Mouse (Mus musculus) liver, embryonic 15.5 days (tissue): ENCODE data around the gene Bri3. TPM values are rescaled to one million over a fixed set of nuclear protein-coding genes. Genes with fewer than 3 reads are reported as not detected.
A peak's percentile ranks its signal among the peaks of the same experiment; 100 is the strongest.

Experiments
- ATAC-seq: fragments of 200-750 bp; cut with Nextera tagmentation; 2 replicates; pipeline ENCODE4 v1.8.0; 2017; ENCODE audit warnings: moderate number of reproducible peaks, mild to moderate bottlenecking, moderate library complexity; ENCODE audit not compliant: insufficient read depth
- H3K27ac ChIP-seq: fragments of 300-500 bp; sonication (generic); replicated peaks from 2 replicates; pipeline ENCODE4 v1.5.1; 2015; ENCODE audit warnings: mild to moderate bottlenecking, inconsistent platforms
- H3K27me3 ChIP-seq: fragments of 300-500 bp; sonication (generic); 2 replicates; pipeline ENCODE4 v1.6.1; 2015; ENCODE audit warnings: mild to moderate bottlenecking, inconsistent platforms
- H3K36me3 ChIP-seq: fragments of 300-500 bp; sonication (generic); replicated peaks from 2 replicates; pipeline ENCODE4 v1.6.1; 2015; ENCODE audit warnings: moderate library complexity, mild to moderate bottlenecking, inconsistent platforms
- H3K4me1 ChIP-seq: fragments of 300-500 bp; sonication (generic); replicated peaks from 2 replicates; pipeline ENCODE4 v1.6.1; 2015; ENCODE audit warnings: inconsistent platforms
- H3K4me2 ChIP-seq: fragments of 300-500 bp; sonication (generic); 2 replicates; pipeline ENCODE4 v1.6.1; 2015; ENCODE audit warnings: moderate library complexity, mild to moderate bottlenecking, inconsistent platforms
- H3K4me3 ChIP-seq: fragments of 300-500 bp; sonication (generic); replicated peaks from 2 replicates; pipeline ENCODE4 v1.5.1; 2015; ENCODE audit warnings: mild to moderate bottlenecking, inconsistent platforms
- H3K9ac ChIP-seq: fragments of 300-500 bp; sonication (generic); 2 replicates; pipeline ENCODE4 v1.6.1; 2015; ENCODE audit warnings: moderate library complexity, mild to moderate bottlenecking, inconsistent platforms
- H3K9me3 ChIP-seq: fragments of 300-500 bp; sonication (generic); replicated peaks from 2 replicates; pipeline ENCODE4 v1.6.1; 2016; ENCODE audit warnings: inconsistent platforms
- WGBS: fragments of 180-500 bp; shearing (Covaris S2); methylation state at CpG from one replicate; pipeline ENCODE4 v1.1.7; 2015; ENCODE audit warnings: mixed read lengths; ENCODE audit not compliant: insufficient replicate concordance; 5-methylcytosine and 5-hydroxymethylcytosine counted together
- polyA plus RNA-seq: library from polyadenylated mRNA; unstranded; fragments of >200 nt; fragmentation: Nextera tagmentation; extraction: Ambion mirVana; gene quantifications from 2 replicates; pipeline ENCODE4 v1.2.1, GENCODE M21; 2015

The Bri3 gene
- polyA plus RNA-seq, 1 experiment from 2014 or later = 20.3 TPM

DNA sequence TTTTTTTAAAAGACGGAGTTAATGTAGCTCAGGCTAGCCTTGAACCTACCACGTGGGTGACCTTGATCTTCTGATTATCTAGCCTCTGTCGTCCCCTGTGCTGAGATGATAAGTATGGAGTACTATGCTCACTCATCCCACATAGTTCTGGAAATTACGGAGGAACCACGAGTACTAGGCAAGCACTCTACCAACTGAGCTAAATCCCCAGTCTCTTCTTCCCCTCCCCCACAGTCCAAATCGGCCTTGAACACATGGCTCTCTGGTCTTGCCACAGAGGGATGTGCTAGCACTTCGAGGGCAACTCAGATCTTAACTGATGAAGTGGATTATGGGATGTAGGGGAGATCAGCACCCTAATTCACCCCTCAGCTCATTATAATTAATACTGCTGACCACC is 26.2 kb upstream of the Bri3 start:
- H3K4me1 ChIP-seq = peaks cover 6% of the 10 kb centered on the region
- 43% methylated on average over 7 of the region's 7 CpGs for WGBS
- no peak for ATAC-seq

DNA sequence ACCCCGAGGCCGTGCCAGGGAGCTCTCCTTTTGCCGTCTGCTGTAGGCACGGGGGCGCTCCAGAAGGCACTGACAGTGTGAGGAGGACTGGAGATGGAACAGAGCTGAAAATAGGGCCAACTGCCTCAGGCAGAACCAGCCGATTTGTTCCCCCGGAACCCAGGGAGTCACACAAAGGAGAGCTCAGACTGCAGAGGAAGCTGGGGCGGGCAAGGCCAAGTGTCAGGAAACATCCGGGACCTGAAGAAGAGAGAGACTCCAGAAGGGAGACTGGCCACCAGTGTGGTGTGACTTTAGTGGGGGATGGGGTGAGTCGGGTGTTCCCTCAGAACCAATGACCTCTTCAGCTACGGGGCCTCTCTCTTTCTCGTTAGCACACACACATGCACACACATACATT is 24.9 kb upstream of the Bri3 start:
- WGBS = 49% methylated on average over 12 of the region's 12 CpGs
- Histone ChIP-seq H3K4me3 (no peak overlapping the region), H3K4me2 (no peak overlapping the region), H3K4me1 (peaks cover 19% of the 10 kb centered on the region), H3K27ac (no peak overlapping the region), H3K27me3 (no peaks in the 10 kb centered on the region), H3K36me3 (no peaks in the 10 kb centered on the region), H3K9me3 (no peaks in the 10 kb centered on the region), H3K9ac (no peak overlapping the region)
- no peak for ATAC-seq

More for the DNA sequence above, 26.2 kb upstream of the Bri3 start:
- Histone ChIP-seq H3K36me3 (no peaks in the 10 kb centered on the region), H3K27ac (no peak overlapping the region), H3K27me3 (no peaks in the 10 kb centered on the region), H3K4me3 (no peak overlapping the region), H3K4me2 (no peak overlapping the region), H3K9me3 (no peaks in the 10 kb centered on the region), H3K9ac (no peak overlapping the region)

DNA sequence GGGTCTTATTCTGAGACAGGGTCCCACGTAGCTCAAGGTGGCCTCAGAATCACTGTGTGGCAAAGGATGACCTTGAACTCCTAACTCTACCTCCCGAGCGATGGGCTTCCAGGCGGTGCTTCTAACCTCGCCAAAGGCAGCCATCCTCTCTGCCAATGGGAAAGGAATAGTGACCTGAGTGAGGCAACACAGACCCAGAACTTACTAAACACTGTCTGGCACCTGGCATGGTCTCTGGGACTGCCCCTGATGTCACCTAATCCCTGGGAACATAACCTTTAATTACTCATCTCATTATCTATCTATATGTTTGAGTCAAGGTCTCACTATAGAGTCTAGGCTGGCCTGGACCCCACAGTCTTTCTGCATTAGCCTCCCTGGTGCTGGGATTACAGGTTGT is 24.3 kb upstream of the Bri3 start:
- Histone ChIP-seq H3K27ac (no peak overlapping the region), H3K9ac (no peak overlapping the region), H3K36me3 (no peaks in the 10 kb centered on the region), H3K4me3 (no peak overlapping the region), H3K4me1 (peaks cover 22% of the 10 kb centered on the region), H3K9me3 (no peaks in the 10 kb centered on the region), H3K4me2 (no peak overlapping the region), H3K27me3 (no peaks in the 10 kb centered on the region)
- WGBS = 66% methylated on average over 5 of the region's 5 CpGs
- ATAC-seq = no peak

DNA sequence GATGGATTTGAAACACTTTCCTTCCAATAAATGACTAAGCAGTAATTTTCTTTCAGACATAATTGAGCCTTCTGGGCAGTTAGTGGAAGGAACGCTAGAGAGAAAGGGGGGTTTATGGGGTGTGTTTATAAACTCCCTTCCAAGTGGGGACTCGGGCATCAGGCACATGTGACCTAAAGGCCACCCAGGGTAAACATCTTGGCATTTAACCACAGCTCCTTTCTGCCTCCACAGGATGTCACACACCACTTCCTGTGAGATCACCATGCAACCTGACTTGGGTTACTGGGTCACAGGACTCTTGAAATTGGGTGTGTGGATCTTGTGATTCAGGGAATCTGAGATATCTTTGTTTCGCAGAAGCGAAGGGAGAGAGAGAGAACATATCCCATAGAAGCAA is 22.9 kb upstream of the Bri3 start:
- ATAC-seq = no peak
- 39% methylated on average over 4 of the region's 4 CpGs for WGBS
- Histone ChIP-seq H3K4me2 (no peak overlapping the region), H3K9ac (no peak overlapping the region), H3K27me3 (no peaks in the 10 kb centered on the region), H3K4me3 (no peak overlapping the region), H3K9me3 (no peaks in the 10 kb centered on the region), H3K27ac (no peak overlapping the region), H3K4me1 (peaks cover 22% of the 10 kb centered on the region), H3K36me3 (no peaks in the 10 kb centered on the region)

DNA sequence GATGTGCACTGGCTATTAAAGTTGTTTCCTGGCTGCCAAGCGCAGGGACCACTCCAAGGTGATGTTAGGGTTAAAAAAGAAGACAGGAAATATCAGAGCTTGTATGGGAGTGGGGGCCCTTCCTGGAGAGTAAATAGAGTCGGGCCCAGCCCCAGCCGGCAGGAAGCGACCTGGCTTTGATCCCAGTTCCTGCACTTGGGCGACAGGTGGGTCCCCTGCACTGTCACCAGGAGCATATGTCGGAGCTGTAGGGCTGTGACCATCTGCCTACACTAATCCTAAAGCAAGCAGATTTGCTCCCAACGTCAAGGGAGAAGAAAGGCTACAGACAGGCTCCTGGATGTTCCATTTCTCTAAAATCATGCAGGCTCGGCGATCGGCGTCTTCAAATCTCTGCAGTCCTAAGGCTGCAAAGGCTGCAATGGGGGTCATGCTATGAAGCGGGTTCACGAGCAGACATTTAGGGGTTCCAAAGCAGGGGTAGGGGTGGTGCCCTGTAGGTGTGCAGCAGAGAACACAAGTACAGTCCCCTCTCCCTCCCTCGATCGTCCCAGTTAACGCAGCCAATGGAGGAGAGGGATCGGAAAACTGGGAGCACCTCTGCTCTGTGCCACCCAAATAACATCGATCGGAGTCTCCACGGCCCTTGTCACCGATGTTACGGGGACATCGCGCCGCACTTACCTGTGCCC is 21.3 kb upstream of the Bri3 start:
- H3K4me2 ChIP-seq = peak overlapping the region; percentile 93
- H3K36me3 ChIP-seq = no peaks in the 10 kb centered on the region
- H3K27ac ChIP-seq = peak overlapping the region; percentile 38; the same call in 1 of the 2 replicates
- peaks cover 22% of the 10 kb centered on the region for H3K4me1 ChIP-seq
- ATAC-seq = no peak; the same call in none of the 2 replicates
- peak overlapping the region; percentile 68 for H3K9ac ChIP-seq
- peak overlapping the region; percentile 70 for H3K4me3 ChIP-seq
- no peaks in the 10 kb centered on the region for H3K9me3 ChIP-seq
- WGBS = 3% methylated on average over 25 of the region's 25 CpGs
- H3K27me3 ChIP-seq = no peaks in the 10 kb centered on the region

DNA sequence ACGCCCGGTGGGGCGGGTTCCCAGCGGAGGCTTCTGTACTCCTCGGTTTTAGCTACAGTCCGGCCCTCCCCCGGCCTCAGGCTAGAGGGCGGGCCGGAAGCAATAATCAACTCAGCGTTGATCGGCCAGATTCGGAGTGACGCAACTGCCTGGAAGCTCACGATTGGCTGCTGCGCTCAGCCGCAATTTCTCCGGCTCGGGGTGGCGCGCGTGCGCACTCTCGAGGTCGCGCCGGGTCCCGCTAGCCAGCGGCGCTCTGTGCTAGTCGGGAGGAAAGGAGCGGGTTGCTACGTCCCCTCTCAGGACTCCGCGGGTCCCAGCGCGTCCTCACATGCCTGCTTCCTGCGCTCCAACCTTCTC is 20.8 kb upstream of the Bri3 start, which contains the start of gene Tecpr1:
Gene Tecpr1 (minus strand): TSS at position 113 of the 360 bp plus-strand sequence.
- no peaks in the 10 kb centered on the region for H3K36me3 ChIP-seq
- under 1% methylated on average over 37 of the region's 37 CpGs for WGBS
- peak within 1 kb of the TSS; percentile 39; the same call in 1 of the 2 replicates for H3K27ac ChIP-seq
- H3K4me3 ChIP-seq = peak within 1 kb of the TSS; percentile 70
- H3K4me1 ChIP-seq = peaks cover 22% of the 10 kb centered on the region
- H3K9me3 ChIP-seq = no peaks in the 10 kb centered on the region
- peak within 1 kb of the TSS; percentile 93 for H3K4me2 ChIP-seq
- H3K27me3 ChIP-seq = no peaks in the 10 kb centered on the region
- H3K9ac ChIP-seq = peak within 1 kb of the TSS; percentile 68
- peak; percentile 95 for ATAC-seq

DNA sequence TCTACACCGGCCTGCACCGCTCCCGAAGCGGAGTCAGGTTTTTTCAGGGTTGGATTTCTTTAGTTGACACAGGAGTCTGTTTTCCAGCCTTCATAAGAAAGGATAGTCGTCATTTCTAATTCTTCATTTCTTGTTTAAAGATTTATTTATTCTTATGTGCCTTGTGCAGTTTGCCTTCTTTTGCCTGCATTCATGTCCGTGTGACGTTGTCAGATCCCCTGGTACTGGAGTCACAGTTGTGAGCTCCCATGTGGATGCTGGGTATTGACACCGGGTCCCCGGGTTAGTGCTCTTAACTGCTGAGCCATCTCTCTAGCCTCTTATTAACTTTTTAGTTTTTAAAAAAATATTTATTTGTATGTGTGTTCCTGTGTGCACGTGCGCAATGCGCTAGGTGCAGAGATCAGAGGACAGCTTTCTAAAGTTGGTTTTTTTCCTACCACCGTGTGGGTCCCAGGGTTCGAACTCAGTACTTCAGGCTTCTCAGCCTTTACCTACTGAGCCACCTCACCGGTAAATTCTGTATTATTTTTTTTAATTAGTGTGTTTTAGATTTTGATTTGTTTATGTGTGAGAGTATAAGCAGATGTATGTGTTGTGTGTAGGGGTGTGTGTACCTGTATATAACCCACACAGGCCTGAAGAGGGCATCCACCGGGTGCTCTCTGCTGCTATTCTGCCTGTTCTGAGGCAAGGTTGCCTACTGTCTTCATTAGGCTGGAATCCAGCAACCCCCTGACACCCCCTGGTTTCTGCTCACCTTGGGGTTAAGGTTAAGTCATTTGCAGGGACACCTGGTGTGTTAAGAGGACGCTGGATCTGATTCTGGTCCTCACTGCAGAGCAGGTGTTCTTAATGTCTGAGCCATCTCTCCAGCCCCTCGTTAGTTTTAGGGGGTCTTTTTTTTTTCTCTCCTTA is 20.1 kb upstream of the Bri3 start:
- Histone ChIP-seq H3K9ac (peak overlapping the region; percentile 61), H3K4me2 (peak overlapping the region; percentile 93), H3K4me3 (peak overlapping the region; percentile 70), H3K27ac (0 out of 2 replicates have a peak overlapping the region, but pooled peaks have one; percentile 39), H3K27me3 (no peaks in the 10 kb centered on the region), H3K4me1 (peaks cover 22% of the 10 kb centered on the region), H3K36me3 (no peaks in the 10 kb centered on the region), H3K9me3 (no peaks in the 10 kb centered on the region)
- peak; percentile 23; the same call in 1 of the 2 replicates for ATAC-seq
- WGBS = 24% methylated on average over 18 of the region's 18 CpGs

DNA sequence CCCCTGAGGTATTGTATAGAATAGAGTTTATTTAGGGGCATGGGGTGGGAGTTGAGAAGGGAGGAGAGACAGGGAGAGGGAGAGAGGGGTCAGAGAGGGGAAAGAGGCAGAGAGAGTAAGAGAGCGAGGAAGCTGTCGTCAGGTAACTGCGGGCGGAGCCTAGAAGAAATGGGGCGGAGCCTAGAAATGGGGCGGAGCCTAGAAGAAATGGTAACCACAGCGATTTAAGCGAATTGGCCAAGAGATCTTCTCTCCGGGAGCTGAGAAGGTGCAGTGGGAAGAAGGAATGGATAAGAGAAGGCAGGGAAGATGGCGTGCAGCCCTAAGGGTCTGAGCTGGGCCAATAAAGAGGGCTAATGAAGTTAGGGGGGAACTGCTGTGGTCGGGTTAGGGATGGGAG is 18.0 kb upstream of the Bri3 start:
- Histone ChIP-seq H3K27me3 (no peaks in the 10 kb centered on the region), H3K4me2 (no peak overlapping the region), H3K4me1 (peaks cover 22% of the 10 kb centered on the region), H3K9me3 (no peaks in the 10 kb centered on the region), H3K4me3 (no peak overlapping the region), H3K36me3 (no peaks in the 10 kb centered on the region), H3K27ac (no peak overlapping the region), H3K9ac (no peak overlapping the region)
- 28% methylated on average over 11 of the region's 11 CpGs for WGBS
- no peak for ATAC-seq

DNA sequence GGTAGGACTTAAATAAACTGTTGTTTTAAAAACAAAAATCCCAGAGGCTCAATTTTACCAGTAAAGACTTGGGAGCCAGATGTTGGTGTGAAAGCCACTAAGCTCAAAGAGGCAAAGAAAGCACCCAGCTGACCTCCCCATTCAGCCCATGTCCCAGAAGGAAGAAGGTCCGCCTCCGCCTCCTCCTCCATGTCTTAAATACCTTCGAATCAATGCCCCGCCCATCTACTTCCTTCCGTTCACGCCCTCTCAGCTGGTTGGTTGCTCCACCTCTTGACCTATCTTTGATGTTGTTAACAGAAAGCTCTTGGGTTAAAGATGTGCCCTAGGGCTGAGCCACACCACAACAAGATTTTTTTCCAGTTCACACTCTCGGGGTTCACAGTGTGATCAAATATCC is 14.0 kb upstream of the Bri3 start:
- WGBS = 67% methylated on average over 7 of the region's 7 CpGs
- no peak overlapping the region for H3K9ac ChIP-seq

DNA sequence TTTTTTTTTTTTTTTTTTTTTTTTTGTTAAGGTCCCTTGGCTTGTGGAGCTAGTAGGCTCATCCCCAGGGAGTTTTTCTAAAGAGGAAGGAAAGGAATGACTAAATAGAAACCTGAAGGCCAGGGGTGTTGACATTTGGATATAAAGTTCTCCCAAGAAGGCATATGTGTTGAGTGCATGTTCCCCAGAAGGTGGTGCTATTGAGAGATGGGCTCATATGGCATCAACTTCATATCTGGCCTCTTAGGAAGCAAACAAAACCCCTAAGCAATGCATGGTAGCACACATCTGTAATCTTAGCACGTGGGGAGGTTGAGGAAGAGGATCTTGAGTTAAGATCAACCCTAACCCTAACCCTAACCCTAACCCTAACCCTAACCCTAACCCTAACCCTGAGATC is 12.8 kb upstream of the Bri3 start:
- Histone ChIP-seq H3K36me3 (no peaks in the 10 kb centered on the region), H3K9ac (no peak overlapping the region)
- no peak for ATAC-seq

More for the DNA sequence above, 14.0 kb upstream of the Bri3 start:
- Histone ChIP-seq H3K4me1 (no peaks in the 10 kb centered on the region), H3K36me3 (no peaks in the 10 kb centered on the region), H3K4me2 (no peak overlapping the region), H3K4me3 (no peak overlapping the region), H3K27ac (no peak overlapping the region), H3K9me3 (no peaks in the 10 kb centered on the region), H3K27me3 (no peaks in the 10 kb centered on the region)
- ATAC-seq = no peak

DNA sequence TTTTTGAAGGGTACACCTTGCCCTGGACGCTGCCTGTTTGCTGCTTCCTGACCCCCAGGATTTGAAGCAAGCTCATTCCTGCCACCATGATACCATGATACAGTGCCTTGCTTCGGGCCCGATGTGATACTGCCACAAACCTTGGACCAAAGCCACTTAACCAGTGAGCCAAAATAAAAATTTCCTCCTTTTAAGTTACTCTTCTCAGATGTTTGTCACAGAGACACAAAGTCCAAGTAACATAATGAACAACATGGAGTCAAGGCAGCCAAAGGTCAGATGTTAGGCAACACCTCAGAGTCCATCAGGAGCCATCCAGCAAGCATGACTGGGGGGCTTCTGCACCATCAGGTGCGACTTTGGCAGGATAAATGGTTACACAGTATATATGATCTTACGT is 11.7 kb upstream of the Bri3 start:
- ATAC-seq = no peak
- Histone ChIP-seq H3K27ac (no peak overlapping the region), H3K4me1 (no peaks in the 10 kb centered on the region)

More for the DNA sequence above, 12.8 kb upstream of the Bri3 start:
- Histone ChIP-seq H3K27ac (no peak overlapping the region), H3K4me2 (no peak overlapping the region), H3K9me3 (no peaks in the 10 kb centered on the region), H3K4me1 (no peaks in the 10 kb centered on the region), H3K4me3 (no peak overlapping the region), H3K27me3 (no peaks in the 10 kb centered on the region)
- WGBS = 41% methylated on average over 1 of the region's 1 CpGs

More for the DNA sequence above, 11.7 kb upstream of the Bri3 start:
- Histone ChIP-seq H3K36me3 (no peaks in the 10 kb centered on the region), H3K4me2 (no peak overlapping the region), H3K9ac (no peak overlapping the region), H3K27me3 (no peaks in the 10 kb centered on the region), H3K9me3 (no peaks in the 10 kb centered on the region), H3K4me3 (no peak overlapping the region)
- WGBS = 66% methylated on average over 5 of the region's 5 CpGs
